Comparison of ENCODE assay signal across 8 mouse cellular contexts in the genomic region with DNA sequence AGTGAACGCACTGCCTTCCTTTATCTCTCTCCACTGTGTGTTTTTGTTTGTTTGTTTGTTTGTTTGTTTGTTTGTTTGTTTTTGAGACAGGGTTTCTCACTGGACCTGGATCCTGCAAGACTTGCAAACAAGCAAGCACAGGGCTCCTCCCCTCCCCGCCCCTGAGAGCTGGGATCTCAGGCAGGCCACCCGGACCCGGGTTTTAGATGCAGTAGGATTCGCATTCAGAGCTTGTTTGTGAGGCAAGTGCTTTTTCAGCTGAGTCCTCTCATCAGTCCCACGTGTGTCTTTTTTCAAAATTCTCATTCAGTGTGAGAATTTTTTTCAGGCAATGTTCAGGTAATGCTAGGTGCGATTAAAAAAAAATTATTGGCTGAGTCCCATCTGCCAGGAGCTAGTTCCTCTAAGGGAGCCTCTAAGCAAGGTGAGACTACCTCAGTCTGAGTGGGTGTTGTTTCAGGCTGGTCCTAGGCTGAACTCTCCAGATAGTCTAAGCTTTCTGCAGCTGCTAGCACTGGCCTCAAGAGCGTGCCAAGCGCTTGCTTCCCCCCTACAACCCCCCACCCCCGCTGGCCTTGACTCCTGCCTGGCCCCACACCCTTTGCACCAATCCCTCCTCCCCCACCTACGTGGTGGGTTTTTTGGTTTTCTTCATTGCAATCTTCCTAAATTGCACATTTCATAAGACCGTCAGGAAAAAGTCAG.
A peak's percentile ranks its signal among the peaks of the same experiment; 100 is the strongest.
DNase-seq lines count a peak whose midpoint lies in the region; ATAC-seq lines count a peak whose summit lies in the region.

No protein-coding gene starts in this region.

- no peak for DNase-seq in kidney, postnatal 4 days
- peak; percentile 76 for DNase-seq in embryo, embryonic 11 days
- no peak for DNase-seq in urinary bladder, adult 2 months (ENCODE audit: low spot score)
- no peak for DNase-seq in adrenal gland, adult 8-10 months

- H3K36me3 ChIP-seq in kidney, embryonic 14.5 days (ENCODE audit: control insufficient read depth, insufficient read depth, low read length) = no peaks in the 10 kb centered on the region
- H3K36me3 ChIP-seq in heart, embryonic 16.5 days (ENCODE audit: control insufficient read depth, insufficient read depth) = no peaks in the 10 kb centered on the region
- no peaks in the 10 kb centered on the region for H3K36me3 ChIP-seq in liver, embryonic 16.5 days (ENCODE audit: control insufficient read depth, insufficient read depth)

- no peaks in the 10 kb centered on the region for H3K27me3 ChIP-seq in kidney, embryonic 14.5 days (ENCODE audit: control insufficient read depth, insufficient read depth, low read length)
- H3K27me3 ChIP-seq in heart, embryonic 16.5 days (ENCODE audit: control insufficient read depth, insufficient read depth, low read length) = no peaks in the 10 kb centered on the region
- no peaks in the 10 kb centered on the region; the same call in 1 of the 2 replicates for H3K27me3 ChIP-seq in liver, embryonic 16.5 days (ENCODE audit: control insufficient read depth, insufficient read depth, low read depth, low read length)

- H3K4me2 ChIP-seq in kidney, embryonic 14.5 days (replicated peaks; ENCODE audit: low read depth, low read length) = peak overlapping the region; percentile 29
- H3K4me2 ChIP-seq in heart, embryonic 16.5 days (ENCODE audit: low read depth, low read length) = peak overlapping the region; percentile 73
- peak overlapping the region; percentile 44 for H3K4me2 ChIP-seq in liver, embryonic 16.5 days (ENCODE audit: low read depth, low read length)

- H3K9ac ChIP-seq in kidney, embryonic 14.5 days (ENCODE audit: low read depth, low read length) = peak overlapping the region; percentile 19
- H3K9ac ChIP-seq in heart, embryonic 16.5 days (ENCODE audit: low read length) = peak overlapping the region; percentile 64
- H3K9ac ChIP-seq in liver, embryonic 16.5 days (ENCODE audit: low read depth, low read length) = no peak overlapping the region

- peak overlapping the region; percentile 83 for H3K27ac ChIP-seq in kidney, embryonic 14.5 days (ENCODE audit: low read depth, low read length)
- H3K27ac ChIP-seq in heart, embryonic 16.5 days (ENCODE audit: low read length) = peak overlapping the region; percentile 84
- no peak overlapping the region for H3K27ac ChIP-seq in liver, embryonic 16.5 days (ENCODE audit: low read length)

- peak overlapping the region; percentile 9 for H3K4me3 ChIP-seq in kidney, embryonic 14.5 days (ENCODE audit: low read length)
- H3K4me3 ChIP-seq in heart, embryonic 16.5 days (ENCODE audit: low read length) = peak overlapping the region; percentile 48
- H3K4me3 ChIP-seq in liver, embryonic 16.5 days (ENCODE audit: low read depth, low read length) = peak overlapping the region; percentile 21; the same call in 1 of the 2 replicates

- H3K4me1 ChIP-seq in kidney, embryonic 14.5 days (ENCODE audit: control insufficient read depth, insufficient read depth, low read length) = peaks cover 13% of the 10 kb centered on the region; the same call in 1 of the 2 replicates
- H3K4me1 ChIP-seq in heart, embryonic 16.5 days (ENCODE audit: control insufficient read depth, insufficient read depth, low read length) = peaks cover 11% of the 10 kb centered on the region
- H3K4me1 ChIP-seq in liver, embryonic 16.5 days (ENCODE audit: control insufficient read depth, low read depth, low read length) = peaks cover 4% of the 10 kb centered on the region

- ATAC-seq in kidney, embryonic 14.5 days (ENCODE audit: low FRiP score, low TSS enrichment) = peak; percentile 55
- peak; percentile 64 for ATAC-seq in heart, embryonic 16.5 days (replicated peaks; ENCODE audit: extremely low read depth, insufficient read depth, low FRiP score)
- no peak for ATAC-seq in liver, embryonic 16.5 days (ENCODE audit: low read depth)
- ATAC-seq in cerebellum, adult (ENCODE audit: insufficient number of reproducible peaks, low FRiP score, low TSS enrichment) = no peak

- no peaks in the 10 kb centered on the region for H3K9me3 ChIP-seq in kidney, embryonic 14.5 days (ENCODE audit: control insufficient read depth, low read length)
- H3K9me3 ChIP-seq in heart, embryonic 16.5 days (replicated peaks; ENCODE audit: control insufficient read depth, low read length) = no peaks in the 10 kb centered on the region
- no peaks in the 10 kb centered on the region for H3K9me3 ChIP-seq in liver, embryonic 16.5 days (replicated peaks; ENCODE audit: control insufficient read depth, low read length)

- 40% methylated on average over 12 of the region's 12 CpGs for WGBS in kidney, embryonic 14.5 days
- WGBS in heart, embryonic 16.5 days = 42% methylated on average over 12 of the region's 12 CpGs
- WGBS in liver, embryonic 16.5 days (ENCODE audit: insufficient replicate concordance) = 35% methylated on average over 12 of the region's 12 CpGs

Comparison
In these comparisons a context has a peak if more than half of its experiments do, and no peak if none do; other contexts are left out.
1. ATAC-seq: peak in kidney, embryonic 14.5 days (single experiment) and heart, embryonic 16.5 days (single experiment); none in liver, embryonic 16.5 days (single experiment) and cerebellum, adult (single experiment).
2. Peak in every context shown above with its lines, with median percentiles within 50 percentile points of each other: H3K4me2 ChIP-seq and H3K4me3 ChIP-seq.